Mouse (Mus musculus) stomach, postnatal 0 days (tissue): ENCODE measurements at regions not wholly inside any gene's neighbourhood (a gene's known extent, or its start where the extent isn't known, plus 50 kb on each side); places are given as distances from the start of the nearest gene placed in this dataset.

ENCODE experiments used
- CTCF ChIP-seq: IDR thresholded peaks from 2 replicates; pipeline ENCODE4 v1.5.1; 2016; ENCODE audit warnings: antibody characterized with exemption, low read depth, mild to moderate bottlenecking, moderate library complexity
- EP300 ChIP-seq: optimal IDR thresholded peaks from 2 replicates; pipeline ENCODE3; 2016; ENCODE audit warnings: antibody characterized with exemption

DNA sequence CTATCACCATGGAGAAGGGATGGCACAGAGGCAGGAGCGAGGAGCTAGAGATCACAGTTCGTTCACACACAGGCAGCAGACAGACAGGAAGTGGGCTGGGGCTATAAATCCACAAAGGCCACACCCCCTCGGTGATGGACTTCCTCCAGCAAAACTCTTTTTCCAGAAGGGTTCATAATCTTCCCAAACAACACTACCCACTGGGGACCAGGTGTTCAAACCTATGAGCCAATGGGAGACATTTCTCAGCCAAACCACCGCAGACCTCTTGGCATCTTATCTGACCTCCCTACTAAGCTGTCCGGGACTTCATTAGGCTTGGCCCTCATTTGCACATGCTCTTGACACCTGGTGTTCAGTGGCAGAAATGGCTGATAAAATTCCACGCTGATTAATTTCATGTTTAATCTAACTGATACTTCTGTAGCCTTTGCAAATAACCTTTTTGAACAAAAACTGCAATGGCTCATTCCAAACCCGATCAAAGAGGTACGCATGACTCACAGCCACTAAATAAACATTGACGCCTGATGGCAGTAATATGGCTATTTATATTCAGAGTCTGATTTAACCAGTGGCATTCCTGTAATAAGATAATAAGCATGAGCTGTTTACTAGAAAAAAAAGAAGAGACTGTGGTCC, 131.0 kb upstream of the Egln3 start:
- no peak for TF ChIP-seq EP300
- TF ChIP-seq CTCF, result peak; percentile 39; the same call in 1 of the 2 replicates
